Mouse (Mus musculus) hindbrain, embryonic 13.5 days (tissue): Measurements from ENCODE around the gene Ube2q2. TPM values are rescaled to one million over a fixed set of nuclear protein-coding genes. Genes with fewer than 3 reads are reported as not detected.
"Not testable (repeated sequence)": the region's sequence is repeated elsewhere in the genome, so short reads cannot be mapped to it uniquely, and the experiment has no call there.

Experiments used
- ATAC-seq: fragments of 200-750 bp; cut with Nextera tagmentation; 2 replicates; pipeline ENCODE4 v1.8.0; 2017; ENCODE audit warnings: moderate TSS enrichment; ENCODE audit not compliant: low FRiP score
- H3K27ac ChIP-seq: fragments of 300-500 bp; sonication (generic); 2 replicates; pipeline ENCODE4 v1.5.1; 2015; ENCODE audit warnings: inconsistent platforms, mild to moderate bottlenecking, moderate library complexity
- H3K27me3 ChIP-seq: fragments of 300-500 bp; sonication (generic); 2 replicates; pipeline ENCODE4 v1.6.1; 2015; ENCODE audit warnings: mild to moderate bottlenecking, inconsistent platforms
- H3K36me3 ChIP-seq: fragments of 300-500 bp; sonication (generic); 2 replicates; pipeline ENCODE4 v1.6.1; 2015; ENCODE audit warnings: mild to moderate bottlenecking, inconsistent platforms
- H3K4me1 ChIP-seq: fragments of 300-500 bp; sonication (generic); replicated peaks from 2 replicates; pipeline ENCODE4 v1.6.1; 2015; ENCODE audit warnings: inconsistent platforms
- H3K4me2 ChIP-seq: fragments of 300-500 bp; sonication (generic); 2 replicates; pipeline ENCODE4 v1.6.1; 2015; ENCODE audit warnings: inconsistent platforms, mild to moderate bottlenecking, moderate library complexity
- H3K4me3 ChIP-seq: fragments of 300-500 bp; sonication (generic); 2 replicates; pipeline ENCODE4 v1.5.1; 2015; ENCODE audit warnings: mild to moderate bottlenecking, inconsistent platforms
- H3K9ac ChIP-seq: fragments of 300-500 bp; sonication (generic); 2 replicates; pipeline ENCODE4 v1.6.1; 2015; ENCODE audit warnings: mild to moderate bottlenecking, inconsistent platforms
- H3K9me3 ChIP-seq: fragments of 300-500 bp; sonication (generic); 2 replicates; pipeline ENCODE4 v1.6.1; 2016; ENCODE audit warnings: inconsistent platforms
- WGBS: fragments of 180-500 bp; shearing (Covaris S2); methylation state at CpG from one replicate; pipeline ENCODE4 v1.1.7; 2015; 5-methylcytosine and 5-hydroxymethylcytosine counted together
- polyA plus RNA-seq: library from polyadenylated mRNA; unstranded; fragments of >200 nt; fragmentation: Nextera tagmentation; extraction: Ambion mirVana; gene quantifications from 2 replicates; pipeline ENCODE4 v1.2.1, GENCODE M21; 2015

The Ube2q2 gene
- polyA plus RNA-seq, 1 experiment from 2014 or later = 42.3 TPM

DNA sequence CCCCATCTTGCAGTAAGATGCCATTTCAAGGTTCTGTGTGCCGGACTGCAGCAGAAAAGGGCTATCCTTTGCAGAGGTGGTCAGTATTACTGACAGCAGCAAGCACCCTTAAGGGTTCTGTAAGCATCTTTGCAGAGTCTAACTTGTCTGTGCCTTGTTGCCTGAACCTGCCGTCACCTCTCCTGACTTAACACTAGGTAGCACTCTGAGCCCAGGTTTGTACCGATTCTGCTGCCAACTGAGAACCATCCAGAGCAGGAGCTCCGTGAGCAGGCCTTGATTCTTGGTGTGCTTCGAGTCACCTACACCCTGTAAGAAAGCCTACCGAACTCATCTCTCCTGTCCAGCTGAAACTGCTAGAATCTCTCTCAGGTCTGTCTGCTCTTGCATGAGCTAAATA lies 82.9 kb downstream of the Ube2q2 start:
- ATAC-seq = no peak
- WGBS = 77% methylated on average over 6 of the region's 6 CpGs
- H3K4me3 ChIP-seq = no peak overlapping the region
- no peak overlapping the region for H3K9ac ChIP-seq
- H3K27ac ChIP-seq = no peak overlapping the region
- no peaks in the 10 kb centered on the region for H3K9me3 ChIP-seq
- H3K4me2 ChIP-seq = no peak overlapping the region
- H3K27me3 ChIP-seq = no peaks in the 10 kb centered on the region
- 0 out of 2 replicates have a peak, but pooled peaks cover 3% of the 10 kb centered on the region for H3K36me3 ChIP-seq
- no peaks in the 10 kb centered on the region for H3K4me1 ChIP-seq

DNA sequence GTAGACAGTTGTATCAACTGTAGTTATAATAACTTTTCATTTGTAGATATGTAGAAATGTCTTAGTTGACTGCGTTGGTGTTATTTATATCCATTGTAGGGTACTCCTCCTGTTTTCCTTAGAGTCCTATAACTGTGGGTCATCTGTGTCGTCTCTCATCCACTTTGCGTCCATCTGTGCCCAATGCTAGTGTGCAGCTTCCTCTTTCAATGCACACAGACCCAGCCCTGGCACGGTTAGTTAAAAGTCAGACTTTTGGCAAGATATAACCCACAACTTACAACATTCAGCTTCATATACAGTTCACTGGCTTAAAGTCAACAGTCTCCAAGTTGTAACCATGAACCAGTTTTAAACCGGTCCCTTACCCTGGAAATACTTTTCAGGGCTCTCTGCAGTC lies 83.5 kb downstream of the Ube2q2 start:
- 97% methylated on average over 5 of the region's 5 CpGs for WGBS
- 0 out of 2 replicates have a peak, but pooled peaks cover 3% of the 10 kb centered on the region for H3K36me3 ChIP-seq

DNA sequence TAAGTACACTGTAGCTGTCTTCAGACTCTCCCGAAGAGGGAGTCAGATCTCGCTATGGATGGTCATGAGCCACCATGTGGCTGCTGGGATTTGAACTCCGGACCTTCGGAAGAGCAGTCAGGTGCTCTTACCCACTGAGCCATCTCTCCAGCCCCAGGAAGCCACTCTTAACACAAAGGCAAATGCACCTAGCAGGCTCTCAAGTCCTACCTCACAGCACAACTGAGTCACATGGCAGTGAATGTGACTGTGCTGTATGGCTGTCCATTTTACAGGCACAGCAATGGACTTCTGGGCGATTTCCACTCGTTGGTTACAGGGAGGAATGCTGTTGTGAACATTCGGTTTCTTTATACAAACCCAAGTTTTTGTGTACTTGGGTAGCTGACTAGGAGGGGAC lies 83.9 kb downstream of the Ube2q2 start:
- Histone ChIP-seq H3K27ac (no peak overlapping the region), H3K9me3 (no peaks in the 10 kb centered on the region), H3K27me3 (no peaks in the 10 kb centered on the region), H3K9ac (no peak overlapping the region), H3K4me3 (no peak overlapping the region), H3K4me2 (no peak overlapping the region), H3K36me3 (no peaks in the 10 kb centered on the region), H3K4me1 (no peaks in the 10 kb centered on the region)
- 89% methylated on average over 7 of the region's 7 CpGs for WGBS
- no peak for ATAC-seq

More for the DNA sequence above, 83.5 kb downstream of the Ube2q2 start:
- H3K27ac ChIP-seq = no peak overlapping the region
- H3K4me3 ChIP-seq = no peak overlapping the region
- H3K9me3 ChIP-seq = no peaks in the 10 kb centered on the region
- H3K9ac ChIP-seq = no peak overlapping the region
- no peak for ATAC-seq
- no peak overlapping the region for H3K4me2 ChIP-seq
- H3K27me3 ChIP-seq = no peaks in the 10 kb centered on the region
- H3K4me1 ChIP-seq = no peaks in the 10 kb centered on the region

DNA sequence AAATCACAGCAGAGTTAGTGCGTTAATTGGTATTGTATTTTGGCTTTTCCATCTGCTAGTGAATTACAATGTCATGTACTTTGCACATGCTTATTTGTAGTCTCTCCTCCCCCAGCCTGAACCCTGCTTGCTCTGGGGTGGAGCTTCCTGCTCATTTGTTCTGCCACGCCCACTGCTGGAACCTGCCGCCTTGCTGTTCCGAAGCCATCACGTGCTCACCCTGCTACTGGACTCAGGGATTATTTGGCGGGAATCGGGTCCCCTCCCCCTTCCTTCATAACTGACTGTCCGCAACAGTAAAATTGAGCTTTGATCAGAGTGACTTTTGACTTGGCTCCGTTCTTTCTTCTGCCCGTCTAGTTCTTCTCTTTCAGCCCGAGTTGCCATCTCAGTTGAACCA lies 84.4 kb downstream of the Ube2q2 start:
- H3K27ac ChIP-seq, H3K9ac ChIP-seq, H3K4me3 ChIP-seq, H3K9me3 ChIP-seq, H3K4me2 ChIP-seq, ATAC-seq, H3K4me1 ChIP-seq, H3K27me3 ChIP-seq, H3K36me3 ChIP-seq: not testable (repeated sequence)
- 72% methylated on average over 11 of the region's 11 CpGs for WGBS

DNA sequence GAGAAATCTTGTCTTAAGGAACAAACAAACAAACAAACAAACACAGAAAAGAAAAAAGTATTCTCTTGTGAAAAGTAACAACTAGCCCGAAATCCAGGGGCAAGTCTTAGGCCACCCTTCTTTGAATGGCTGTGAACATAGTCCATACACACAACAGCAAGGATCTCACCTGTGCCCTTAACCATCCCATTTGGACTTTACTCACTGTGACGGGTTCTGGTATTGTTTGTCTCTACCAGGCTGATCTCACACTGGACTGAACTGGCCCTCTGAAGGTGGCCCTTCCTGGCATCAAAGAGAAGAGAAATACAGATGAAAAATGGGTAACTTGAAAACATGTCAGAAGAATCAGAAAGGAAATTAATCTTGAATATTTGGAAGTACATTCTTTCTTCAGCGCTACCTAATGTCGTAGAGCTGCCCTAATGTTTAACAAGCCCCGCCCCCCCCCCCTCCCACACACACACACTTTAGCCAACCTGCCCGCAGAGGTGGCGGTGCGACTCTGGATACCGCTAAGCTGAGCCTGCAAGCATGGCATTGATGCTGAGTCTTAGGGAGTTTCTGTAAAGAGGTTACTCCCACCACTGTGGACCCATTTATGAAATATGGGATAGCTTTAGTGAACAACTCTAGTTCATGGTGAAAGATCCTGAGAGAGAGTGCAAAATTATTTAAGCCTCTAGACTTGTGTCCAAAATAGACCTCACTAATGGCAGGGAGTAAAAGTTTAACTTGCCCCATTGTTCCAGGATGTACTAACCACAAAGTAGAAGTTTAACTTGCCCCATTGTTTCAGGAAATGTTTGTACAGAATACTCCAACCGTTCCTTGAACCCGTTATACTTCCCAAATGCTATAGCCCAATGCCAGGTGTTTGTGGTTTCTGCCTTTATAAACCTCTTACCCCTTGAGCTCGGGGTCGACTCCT lies 87.8 kb downstream of the Ube2q2 start:
- WGBS = 72% methylated on average over 13 of the region's 13 CpGs
- no peak overlapping the region for H3K27ac ChIP-seq
- no peak overlapping the region for H3K4me2 ChIP-seq
- H3K9ac ChIP-seq = no peak overlapping the region
- ATAC-seq = no peak
- H3K4me3 ChIP-seq = no peak overlapping the region
- no peaks in the 10 kb centered on the region for H3K4me1 ChIP-seq
- no peaks in the 10 kb centered on the region for H3K36me3 ChIP-seq
- H3K27me3 ChIP-seq = no peaks in the 10 kb centered on the region
- H3K9me3 ChIP-seq = no peaks in the 10 kb centered on the region

DNA sequence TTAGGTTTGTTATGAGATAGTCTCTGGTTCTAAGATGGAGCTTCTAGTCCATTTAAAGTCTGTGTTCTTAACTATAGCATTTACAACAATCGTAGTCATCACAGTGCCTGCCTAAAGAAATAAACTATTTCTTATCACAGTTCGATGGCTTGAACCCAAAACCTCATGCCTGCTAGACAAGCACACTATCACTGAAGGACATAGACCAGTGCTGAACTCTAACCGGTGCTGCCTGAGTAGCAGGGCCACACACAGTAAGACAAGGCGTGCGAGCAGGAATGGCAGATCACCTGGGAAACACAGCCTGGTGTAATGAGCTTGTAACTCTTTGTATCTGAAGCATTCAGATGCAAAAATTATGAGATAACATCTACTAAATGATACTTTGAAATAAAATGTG lies 92.2 kb downstream of the Ube2q2 start:
- Histone ChIP-seq H3K9ac (no peak overlapping the region), H3K4me1 (0 out of 2 replicates have a peak, but pooled peaks cover 4% of the 10 kb centered on the region), H3K4me2 (no peak overlapping the region), H3K36me3 (no peaks in the 10 kb centered on the region), H3K27me3 (no peaks in the 10 kb centered on the region; the same call in 1 of the 2 replicates), H3K9me3 (no peaks in the 10 kb centered on the region), H3K27ac (no peak overlapping the region), H3K4me3 (no peak overlapping the region)
- ATAC-seq = no peak
- WGBS = 88% methylated on average over 5 of the region's 5 CpGs

DNA sequence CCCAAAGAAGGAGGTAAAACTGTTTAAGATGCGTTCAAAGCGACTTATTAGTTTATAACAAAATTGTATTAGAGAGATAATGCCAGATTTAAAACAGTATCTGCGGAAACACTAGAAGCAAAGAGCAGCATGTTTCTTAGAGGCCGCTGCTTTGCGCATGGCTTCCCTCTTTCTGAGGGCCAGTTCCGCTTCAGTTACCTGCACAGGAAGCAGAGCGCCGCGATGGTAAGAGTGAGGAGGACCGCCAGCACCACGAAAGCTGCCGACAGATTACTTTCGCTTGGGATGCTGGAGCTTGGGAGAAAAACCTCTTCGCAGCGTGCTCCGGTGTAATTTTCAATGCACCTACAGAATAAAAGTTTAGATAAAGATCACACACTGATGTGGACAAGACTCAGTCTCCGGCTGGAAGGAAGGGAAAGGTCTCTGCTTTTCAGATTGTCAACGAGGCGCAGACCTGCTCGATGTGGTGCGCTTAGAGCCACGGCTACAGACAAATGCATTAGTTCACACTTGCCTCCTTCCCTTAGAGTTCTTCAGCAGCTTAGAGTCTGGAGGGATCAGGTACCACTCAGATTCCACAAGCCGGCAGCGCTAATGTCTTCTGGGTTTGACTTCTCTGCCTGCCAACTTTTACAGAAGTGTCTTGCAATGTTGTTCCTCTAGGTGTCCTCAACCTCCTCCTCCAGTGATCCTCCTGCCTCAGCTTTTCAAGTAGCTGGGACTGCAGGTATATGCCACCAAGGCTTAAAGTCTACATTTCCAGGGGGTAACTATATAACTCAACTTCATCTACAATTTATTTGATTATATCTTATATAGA lies 93.4 kb downstream of the Ube2q2 start:
- H3K4me3 ChIP-seq = peak overlapping the region; percentile 18
- H3K4me1 ChIP-seq = 0 out of 2 replicates have a peak, but pooled peaks cover 4% of the 10 kb centered on the region
- peak overlapping the region; percentile 39 for H3K4me2 ChIP-seq
- no peaks in the 10 kb centered on the region for H3K36me3 ChIP-seq
- H3K27me3 ChIP-seq = no peaks in the 10 kb centered on the region; the same call in 1 of the 2 replicates
- ATAC-seq = no peak
- no peaks in the 10 kb centered on the region for H3K9me3 ChIP-seq
- no peak overlapping the region for H3K9ac ChIP-seq
- 41% methylated on average over 24 of the region's 24 CpGs for WGBS
- H3K27ac ChIP-seq = no peak overlapping the region

DNA sequence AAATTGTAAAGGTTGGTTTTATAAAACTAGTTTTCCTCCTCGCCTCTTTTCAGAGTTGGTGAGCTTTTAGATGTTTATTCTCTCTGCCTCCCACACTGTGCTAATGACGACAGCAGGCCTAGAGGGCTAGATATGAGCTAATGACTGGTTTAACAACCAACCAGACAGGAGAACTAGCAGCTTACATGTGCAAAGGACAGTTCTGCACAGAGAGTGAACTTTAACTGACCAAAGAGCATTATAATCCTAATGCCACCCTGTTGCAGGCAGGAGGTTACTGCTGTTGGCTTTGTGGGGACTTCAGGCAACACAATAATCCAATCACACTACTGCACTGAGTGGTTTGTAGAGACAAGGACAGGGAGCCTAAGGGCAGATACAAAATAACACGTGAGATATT lies 94.6 kb downstream of the Ube2q2 start:
- Histone ChIP-seq H3K4me3 (no peak overlapping the region), H3K9ac (no peak overlapping the region), H3K27me3 (no peaks in the 10 kb centered on the region; the same call in 1 of the 2 replicates), H3K4me1 (0 out of 2 replicates have a peak, but pooled peaks cover 4% of the 10 kb centered on the region), H3K4me2 (no peak overlapping the region), H3K9me3 (no peaks in the 10 kb centered on the region), H3K27ac (no peak overlapping the region), H3K36me3 (no peaks in the 10 kb centered on the region)
- WGBS = 86% methylated on average over 3 of the region's 3 CpGs
- ATAC-seq = no peak

DNA sequence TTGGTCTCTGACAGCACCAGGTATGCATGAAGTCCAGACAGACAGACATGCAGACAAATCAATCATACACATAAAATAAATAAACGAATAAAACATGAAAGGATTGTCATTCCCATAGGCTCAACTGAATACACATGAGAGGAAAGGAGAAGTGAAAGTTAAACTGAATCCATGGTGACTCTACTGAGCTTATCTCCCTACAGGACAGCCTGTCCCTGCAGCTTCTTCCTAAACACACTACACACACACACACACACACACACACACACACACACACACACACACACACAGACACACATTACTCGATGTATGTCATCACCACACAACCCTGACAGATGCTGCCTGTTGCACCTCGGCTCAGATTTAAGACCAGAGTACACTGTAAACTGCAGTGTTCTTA lies 95.4 kb downstream of the Ube2q2 start:
- Histone ChIP-seq H3K27ac (no peak overlapping the region), H3K4me1 (0 out of 2 replicates have a peak, but pooled peaks cover 4% of the 10 kb centered on the region), H3K9ac (no peak overlapping the region), H3K4me3 (no peak overlapping the region), H3K4me2 (no peak overlapping the region), H3K36me3 (no peaks in the 10 kb centered on the region), H3K27me3 (no peaks in the 10 kb centered on the region; the same call in 1 of the 2 replicates), H3K9me3 (no peaks in the 10 kb centered on the region)
- 83% methylated on average over 3 of the region's 3 CpGs for WGBS
- ATAC-seq = no peak

DNA sequence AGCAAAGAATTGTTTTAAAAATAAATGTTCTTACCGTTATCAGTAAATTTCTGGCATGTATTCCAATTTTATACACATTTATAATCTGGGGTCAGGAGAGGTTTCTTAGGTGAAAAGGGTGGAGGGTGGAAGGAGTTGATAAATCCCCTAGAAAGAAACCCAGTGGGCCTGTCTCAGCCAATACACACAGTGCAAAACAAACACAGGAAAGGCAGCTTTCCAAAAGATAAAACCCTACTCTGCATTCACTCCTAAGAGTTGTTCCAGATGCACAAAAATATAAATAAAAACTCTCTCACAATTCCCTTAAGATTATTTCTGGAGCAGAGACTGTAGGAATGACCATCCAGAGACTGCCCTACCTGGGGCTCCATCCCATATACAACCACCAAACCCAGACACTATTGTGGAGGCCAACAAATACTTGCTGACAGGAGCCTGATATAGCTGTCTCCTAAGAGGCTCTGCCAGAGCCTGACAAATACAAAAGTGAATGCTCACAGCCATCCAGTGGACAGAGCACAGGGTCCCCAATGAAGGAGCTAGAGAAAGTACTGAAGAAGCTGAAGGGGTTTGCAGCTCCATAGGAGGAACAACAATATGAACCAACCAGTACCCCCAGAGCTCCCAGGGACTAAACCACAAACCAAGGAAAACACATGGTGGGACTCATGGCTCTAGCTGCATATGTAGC lies 96.5 kb downstream of the Ube2q2 start:
- not testable (repeated sequence) for H3K4me3 ChIP-seq, ATAC-seq, H3K9me3 ChIP-seq, H3K9ac ChIP-seq, H3K36me3 ChIP-seq, H3K4me1 ChIP-seq, H3K4me2 ChIP-seq, H3K27ac ChIP-seq, H3K27me3 ChIP-seq
- WGBS = 97% methylated on average over 1 of the region's 1 CpGs

DNA sequence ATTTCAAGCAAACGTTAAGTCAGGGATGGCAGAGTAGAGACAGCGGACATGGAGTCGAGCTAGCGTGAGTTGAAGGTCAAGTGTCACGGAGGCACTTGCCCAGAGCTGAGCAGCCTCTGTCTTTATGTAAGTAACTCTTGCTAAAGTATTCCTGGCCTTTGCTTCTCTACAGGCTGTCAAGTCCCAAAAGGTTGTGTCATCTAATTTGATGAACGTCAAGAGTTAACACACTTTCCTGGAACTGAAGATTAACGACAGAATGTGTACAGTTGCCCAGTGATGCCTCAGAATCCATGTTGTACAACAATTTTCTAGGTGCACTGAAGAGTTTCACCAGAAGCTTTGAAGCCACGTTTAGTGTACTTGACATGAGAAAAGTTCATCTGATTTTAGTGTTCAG lies 97.8 kb downstream of the Ube2q2 start:
- no peaks in the 10 kb centered on the region for H3K9me3 ChIP-seq
- ATAC-seq = no peak
- WGBS = 78% methylated on average over 8 of the region's 8 CpGs

DNA sequence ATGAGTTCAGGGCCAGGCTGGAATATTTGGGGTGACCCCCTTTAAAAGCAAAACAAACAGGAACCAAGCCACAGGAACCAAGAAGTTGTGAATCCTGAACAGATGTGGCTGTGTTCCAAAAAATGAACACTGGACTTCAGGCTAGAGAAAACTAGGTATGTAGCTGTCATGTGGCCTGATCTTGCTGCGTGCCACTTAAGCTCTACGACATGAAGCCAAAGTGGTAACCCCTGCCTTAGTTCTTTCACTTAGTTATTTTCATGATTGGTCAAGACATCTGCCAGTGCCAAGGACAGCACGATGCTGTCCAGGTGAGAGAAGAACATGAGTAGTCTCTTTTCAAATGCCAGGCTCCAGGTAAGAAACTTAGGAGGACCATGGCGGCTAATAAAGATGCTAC lies 98.3 kb downstream of the Ube2q2 start:
- Histone ChIP-seq H3K27me3 (no peaks in the 10 kb centered on the region; the same call in 1 of the 2 replicates), H3K27ac (no peak overlapping the region), H3K36me3 (no peaks in the 10 kb centered on the region), H3K9me3 (no peaks in the 10 kb centered on the region), H3K9ac (no peak overlapping the region), H3K4me1 (0 out of 2 replicates have a peak, but pooled peaks cover 1% of the 10 kb centered on the region), H3K4me2 (no peak overlapping the region), H3K4me3 (no peak overlapping the region)
- WGBS = 95% methylated on average over 4 of the region's 4 CpGs
- no peak for ATAC-seq

More for the DNA sequence above, 97.8 kb downstream of the Ube2q2 start:
- Histone ChIP-seq H3K27me3 (no peaks in the 10 kb centered on the region; the same call in 1 of the 2 replicates), H3K4me2 (no peak overlapping the region), H3K9ac (no peak overlapping the region), H3K36me3 (no peaks in the 10 kb centered on the region), H3K27ac (no peak overlapping the region), H3K4me3 (no peak overlapping the region), H3K4me1 (0 out of 2 replicates have a peak, but pooled peaks cover 4% of the 10 kb centered on the region)
